Mouse (Mus musculus): ENCODE measurements around the gene Trub1.

The Trub1 gene

GRCm38 (mm10) chr19:57498884-57499410 lies 46.2 kb downstream of the Trub1 start:
- DNase-seq, result no peak

GRCm38 (mm10) chr19:57500254-57500653 lies 47.5 kb downstream of the Trub1 start:
- DNase-seq, result no peak

GRCm38 (mm10) chr19:57503144-57503543 lies 50.4 kb downstream of the Trub1 start:
- no peak for DNase-seq

GRCm38 (mm10) chr19:57505048-57505932 lies 52.6 kb downstream of the Trub1 start:
- DNase-seq, result no peak

- DNase-seq, result no peak
Measured at GRCm38 (mm10) chr19:57506591-57506990, 53.9 kb downstream of the Trub1 start.

- no peak for DNase-seq
Measured at GRCm38 (mm10) chr19:57508261-57508788, 55.6 kb downstream of the Trub1 start.

- DNase-seq, result no peak
Measured at GRCm38 (mm10) chr19:57509758-57510319, 57.1 kb downstream of the Trub1 start.

- DNase-seq, result no peak
Measured at GRCm38 (mm10) chr19:57510836-57511235, 58.1 kb downstream of the Trub1 start.

- no peak for DNase-seq
Measured at GRCm38 (mm10) chr19:57513123-57513522, 60.4 kb downstream of the Trub1 start.

GRCm38 (mm10) chr19:57521721-57522120 lies 69.0 kb downstream of the Trub1 start:
- DNase-seq, result no peak

- DNase-seq, result no peak
Measured at GRCm38 (mm10) chr19:57523363-57523762, 70.7 kb downstream of the Trub1 start.

GRCm38 (mm10) chr19:57525693-57526092 lies 73.0 kb downstream of the Trub1 start:
- no peak for DNase-seq

- no peak for DNase-seq
Measured at GRCm38 (mm10) chr19:57530212-57530611, 77.5 kb downstream of the Trub1 start.

- DNase-seq, result no peak
Measured at GRCm38 (mm10) chr19:57534262-57534661, 81.5 kb downstream of the Trub1 start.

GRCm38 (mm10) chr19:57536512-57536911 lies 83.8 kb downstream of the Trub1 start:
- no peak for DNase-seq

- DNase-seq, result no peak
Measured at GRCm38 (mm10) chr19:57537510-57538182, 84.9 kb downstream of the Trub1 start.

- no peak for DNase-seq
Measured at GRCm38 (mm10) chr19:57540118-57540517, 87.4 kb downstream of the Trub1 start.

All from thymus, postnatal 25 days (tissue).